Mouse (Mus musculus) forebrain, embryonic 11.5 days (tissue): ENCODE measurements around the gene D5Ertd579e. TPM values are rescaled to one million over a fixed set of nuclear protein-coding genes. Genes with fewer than 3 reads are reported as not detected.
A peak's percentile ranks its signal among the peaks of the same experiment; 100 is the strongest.

ENCODE experiments used
- ATAC-seq: fragments of 200-750 bp; cut with Nextera tagmentation; replicated peaks from 2 replicates; pipeline ENCODE4 v1.8.0; 2017; ENCODE audit warnings: moderate TSS enrichment; ENCODE audit not compliant: low FRiP score
- DNase-seq: peaks from one replicate; pipeline ENCODE4 v3.0.0-alpha.2; 2017; ENCODE audit warnings: low spot score
- H3K27ac ChIP-seq: fragments of 300-500 bp; sonication (generic); 2 replicates; pipeline ENCODE4 v1.5.1; 2014; ENCODE audit warnings: low read depth, low read length
- H3K27me3 ChIP-seq: fragments of 300-500 bp; sonication (generic); 2 replicates; pipeline ENCODE4 v1.6.1; 2014; ENCODE audit warnings: mild to moderate bottlenecking, low read length, mixed read lengths; ENCODE audit not compliant: control insufficient read depth, insufficient read depth
- H3K36me3 ChIP-seq: fragments of 300-500 bp; sonication (generic); 2 replicates; pipeline ENCODE4 v1.6.1; 2014; ENCODE audit warnings: mild to moderate bottlenecking, low read length, moderate library complexity, mixed read lengths; ENCODE audit not compliant: control insufficient read depth, insufficient read depth
- H3K4me1 ChIP-seq: fragments of 300-500 bp; sonication (generic); replicated peaks from 2 replicates; pipeline ENCODE4 v1.6.1; 2014; ENCODE audit warnings: low read length, mixed read lengths; ENCODE audit not compliant: control insufficient read depth, insufficient read depth
- H3K4me2 ChIP-seq: fragments of 300-500 bp; sonication (generic); 2 replicates; pipeline ENCODE4 v1.6.1; 2014; ENCODE audit warnings: low read depth, mild to moderate bottlenecking, low read length, moderate library complexity, mixed read lengths; ENCODE audit not compliant: severe bottlenecking
- H3K4me3 ChIP-seq: fragments of 300-500 bp; sonication (generic); 2 replicates; pipeline ENCODE4 v1.5.1; 2014; ENCODE audit warnings: low read depth, low read length
- H3K9ac ChIP-seq: fragments of 300-500 bp; sonication (generic); 2 replicates; pipeline ENCODE4 v1.6.1; 2014; ENCODE audit warnings: low read length
- H3K9me3 ChIP-seq: fragments of 300-500 bp; sonication (generic); 2 replicates; pipeline ENCODE4 v1.6.1; 2016; ENCODE audit warnings: low read length, mixed read lengths; ENCODE audit not compliant: control insufficient read depth
- WGBS: fragments of 180-500 bp; shearing (Covaris S2); extraction: QIAGEN DNeasy Blood & Tissue Kit; methylation state at CpG from one replicate; pipeline ENCODE4 v1.1.7; 2014; 5-methylcytosine and 5-hydroxymethylcytosine counted together
- polyA plus RNA-seq: library from polyadenylated mRNA; unstranded; fragments of >200 nt; fragmentation: Nextera tagmentation; extraction: Ambion mirVana; gene quantifications from 2 replicates; pipeline ENCODE4 v1.2.1, GENCODE M21; 2014

Gene D5Ertd579e
- 39.9 and 41.9 TPM in 2 replicates for polyA plus RNA-seq

DNA sequence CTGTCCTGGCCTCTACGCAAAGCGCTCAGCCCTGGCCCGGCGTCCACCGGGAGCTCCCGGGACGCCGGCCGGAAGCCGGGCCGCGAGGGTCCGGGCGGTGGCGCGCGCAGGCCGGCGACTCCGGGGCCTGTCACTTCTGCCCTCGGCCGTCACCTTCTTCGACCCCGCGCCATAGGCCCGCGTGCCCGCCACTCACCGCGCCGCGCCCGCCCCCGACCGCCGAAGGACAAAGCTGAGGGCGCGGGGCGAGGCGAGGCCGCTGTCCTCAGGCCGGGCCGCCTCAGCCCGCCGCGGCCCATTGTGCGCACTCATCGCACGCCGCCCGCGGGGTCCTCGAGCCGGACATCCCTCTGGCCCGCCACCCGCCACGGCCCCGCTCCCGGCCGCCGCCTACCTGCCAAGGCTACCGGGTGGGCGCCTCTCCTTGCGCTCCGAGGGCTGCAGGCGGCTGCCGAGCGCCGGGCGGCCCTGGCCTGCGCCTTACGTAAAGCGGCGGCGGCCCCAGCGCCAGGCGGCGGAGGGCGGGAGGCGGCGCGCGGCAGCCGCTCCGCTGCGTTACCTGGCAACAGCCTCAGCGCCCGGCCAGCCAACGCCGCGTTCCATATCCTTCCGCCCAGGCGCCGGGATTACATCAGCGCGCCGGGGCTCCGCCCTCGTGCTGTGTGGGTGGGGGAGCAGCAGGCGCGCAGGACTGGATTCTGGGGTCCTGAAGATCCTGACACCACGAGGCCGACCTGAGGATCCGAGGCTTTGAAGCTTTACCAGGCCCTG is at the start of gene D5Ertd579e:
TSS of gene D5Ertd579e (minus strand) at position 564 of the 771 bp plus-strand sequence.
- Histone ChIP-seq H3K4me3 (peak within 1 kb of the TSS; percentile 78), H3K27ac (peak within 1 kb of the TSS; percentile 88), H3K9ac (peak within 1 kb of the TSS; percentile 89), H3K9me3 (no peaks in the 10 kb centered on the region), H3K27me3 (no peaks in the 10 kb centered on the region), H3K4me2 (peak within 1 kb of the TSS; percentile 80), H3K36me3 (no peaks in the 10 kb centered on the region), H3K4me1 (peaks cover 8% of the 10 kb centered on the region)
- WGBS = under 1% methylated on average over 77 of the region's 104 CpGs
- DNase-seq (peak; percentile 96), ATAC-seq (peak; percentile 96)

DNA sequence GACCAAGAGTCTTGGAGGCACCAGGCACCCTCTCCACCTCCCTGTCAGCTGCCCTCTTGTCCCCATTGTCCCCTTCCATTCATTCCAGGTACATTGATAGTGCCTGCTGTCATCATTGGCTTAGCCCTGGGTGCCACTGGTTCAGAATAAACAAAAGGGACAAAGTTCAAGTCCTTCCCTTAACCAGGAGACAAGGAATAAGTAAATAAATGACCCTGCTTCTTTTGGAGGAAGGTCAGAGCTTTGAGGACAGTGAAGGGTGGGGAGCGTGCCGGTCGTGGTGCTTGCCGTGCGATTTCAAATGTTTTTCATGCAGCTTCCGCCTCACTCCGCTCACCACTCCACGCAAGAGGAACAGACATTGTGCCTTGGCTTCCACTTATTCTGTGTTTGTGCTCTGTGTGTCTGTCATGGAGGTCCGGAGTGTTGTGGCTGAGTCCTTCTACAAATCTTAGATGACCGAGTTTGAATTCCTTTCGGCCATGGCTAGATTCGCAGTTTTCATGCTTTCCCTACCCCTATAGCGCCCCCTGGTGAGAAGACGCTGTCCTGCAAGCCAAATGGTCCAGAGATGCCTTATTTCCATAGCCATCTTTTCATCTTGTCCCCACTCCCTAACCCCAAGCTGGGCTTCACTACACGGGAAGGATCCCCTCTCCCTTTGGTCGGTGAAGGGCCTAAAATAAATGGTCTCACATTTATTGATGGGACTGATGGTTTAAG is 46.5 kb upstream of the D5Ertd579e start:
- 45% methylated on average over 16 of the region's 16 CpGs for WGBS
- no peak overlapping the region for H3K4me2 ChIP-seq
- no peak for ATAC-seq

DNA sequence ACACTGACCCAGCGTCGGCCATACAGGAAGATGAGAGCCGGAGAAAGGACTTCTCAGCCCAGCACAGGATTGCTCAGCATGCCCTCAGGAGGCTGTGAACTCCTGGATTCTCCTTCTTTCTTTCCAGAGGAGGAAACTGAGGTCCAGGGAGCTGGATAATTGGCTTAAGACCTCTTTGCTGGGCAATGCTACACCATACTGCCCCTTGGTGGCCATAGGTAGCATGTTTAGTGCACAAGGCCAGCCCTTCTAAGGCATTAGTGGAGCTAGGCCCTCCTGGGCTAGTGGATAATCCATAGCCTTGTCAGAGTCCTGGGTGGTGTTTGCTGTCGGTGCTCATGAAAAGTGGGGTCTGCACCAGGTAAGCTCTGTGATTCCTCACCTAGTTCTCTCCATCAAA is 44.0 kb upstream of the D5Ertd579e start:
- no peaks in the 10 kb centered on the region for H3K4me1 ChIP-seq
- WGBS = 66% methylated on average over 4 of the region's 4 CpGs
- no peaks in the 10 kb centered on the region for H3K36me3 ChIP-seq
- H3K9me3 ChIP-seq = no peaks in the 10 kb centered on the region
- no peak overlapping the region for H3K4me3 ChIP-seq
- ATAC-seq (no peak), DNase-seq (no peak)
- H3K9ac ChIP-seq = no peak overlapping the region
- H3K4me2 ChIP-seq = no peak overlapping the region
- H3K27me3 ChIP-seq = no peaks in the 10 kb centered on the region
- no peak overlapping the region for H3K27ac ChIP-seq

More for the DNA sequence above, 46.5 kb upstream of the D5Ertd579e start:
- Histone ChIP-seq H3K4me3 (no peak overlapping the region), H3K27ac (no peak overlapping the region), H3K9me3 (no peaks in the 10 kb centered on the region), H3K27me3 (no peaks in the 10 kb centered on the region), H3K4me1 (peaks cover 5% of the 10 kb centered on the region; the same call in 1 of the 2 replicates), H3K9ac (no peak overlapping the region), H3K36me3 (no peaks in the 10 kb centered on the region)
- DNase-seq = peak; percentile 89

DNA sequence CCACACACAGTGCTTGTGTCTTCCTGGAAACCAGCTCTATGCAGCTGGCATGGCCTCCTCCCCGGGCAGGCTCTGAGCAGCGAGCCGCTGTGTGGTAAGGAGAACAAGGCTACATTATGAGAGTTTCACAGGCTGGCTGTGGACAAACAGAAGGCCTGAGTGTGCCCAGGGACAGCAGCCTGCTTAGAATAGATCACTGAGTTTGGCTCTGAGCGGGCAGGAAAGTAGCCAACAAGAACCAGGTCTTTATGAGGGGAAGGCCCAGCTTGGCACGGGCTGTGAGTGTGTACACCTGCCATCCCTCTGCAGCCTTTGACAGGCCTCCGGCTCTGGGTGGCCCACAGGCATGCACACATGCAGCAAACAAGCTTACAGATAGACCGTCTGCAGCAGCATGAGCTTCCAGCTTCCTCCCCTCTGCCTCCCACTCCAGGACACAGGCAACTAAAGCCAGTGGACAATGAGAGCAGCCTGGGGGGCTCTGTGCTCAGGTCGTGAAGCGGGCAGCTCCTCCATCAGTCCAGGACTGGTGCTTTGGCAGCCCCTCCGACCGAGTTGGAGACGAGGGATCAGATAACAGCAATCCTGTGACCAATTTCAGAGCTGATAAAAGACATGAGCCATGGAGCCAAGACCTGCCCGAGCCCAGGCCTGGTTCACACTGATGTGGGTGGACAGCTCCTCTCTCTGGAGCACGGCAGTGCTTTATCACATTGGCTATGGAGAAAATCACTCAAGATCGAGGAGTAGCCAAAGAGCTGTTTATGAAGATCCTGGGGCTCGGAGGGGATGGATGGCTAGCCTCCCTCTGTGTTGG is 43.2 kb upstream of the D5Ertd579e start:
- 70% methylated on average over 16 of the region's 16 CpGs for WGBS
- no peaks in the 10 kb centered on the region for H3K9me3 ChIP-seq
- no peaks in the 10 kb centered on the region for H3K27me3 ChIP-seq
- no peak overlapping the region for H3K9ac ChIP-seq
- H3K36me3 ChIP-seq = no peaks in the 10 kb centered on the region
- no peaks in the 10 kb centered on the region for H3K4me1 ChIP-seq
- DNase-seq = no peak
- no peak overlapping the region for H3K4me3 ChIP-seq
- no peak for ATAC-seq
- H3K4me2 ChIP-seq = no peak overlapping the region
- no peak overlapping the region for H3K27ac ChIP-seq

DNA sequence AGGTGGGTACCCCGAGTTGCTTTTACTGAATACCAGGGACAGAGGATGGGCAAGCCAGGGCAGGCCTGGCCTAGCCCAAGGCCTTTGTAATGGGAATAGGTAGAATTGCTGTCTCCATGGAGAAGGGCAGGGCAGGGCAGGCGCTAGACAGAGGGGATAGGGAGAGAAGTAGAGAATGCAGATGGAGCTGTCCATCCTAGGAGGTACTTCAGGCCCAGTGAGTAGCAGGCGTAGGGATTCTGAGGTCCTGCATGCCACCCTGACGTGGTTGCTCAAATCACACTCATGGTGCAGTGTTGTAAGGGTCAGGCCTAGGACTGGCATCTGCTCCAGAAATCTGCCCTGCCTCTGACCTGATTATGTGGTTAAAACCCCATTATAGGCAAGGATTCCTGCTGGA is 41.9 kb upstream of the D5Ertd579e start:
- Histone ChIP-seq H3K4me3 (no peak overlapping the region), H3K36me3 (no peaks in the 10 kb centered on the region), H3K9me3 (no peaks in the 10 kb centered on the region), H3K27me3 (no peaks in the 10 kb centered on the region), H3K9ac (no peak overlapping the region), H3K4me1 (no peaks in the 10 kb centered on the region), H3K27ac (no peak overlapping the region), H3K4me2 (no peak overlapping the region)
- WGBS = 66% methylated on average over 4 of the region's 4 CpGs
- ATAC-seq (no peak), DNase-seq (no peak)

DNA sequence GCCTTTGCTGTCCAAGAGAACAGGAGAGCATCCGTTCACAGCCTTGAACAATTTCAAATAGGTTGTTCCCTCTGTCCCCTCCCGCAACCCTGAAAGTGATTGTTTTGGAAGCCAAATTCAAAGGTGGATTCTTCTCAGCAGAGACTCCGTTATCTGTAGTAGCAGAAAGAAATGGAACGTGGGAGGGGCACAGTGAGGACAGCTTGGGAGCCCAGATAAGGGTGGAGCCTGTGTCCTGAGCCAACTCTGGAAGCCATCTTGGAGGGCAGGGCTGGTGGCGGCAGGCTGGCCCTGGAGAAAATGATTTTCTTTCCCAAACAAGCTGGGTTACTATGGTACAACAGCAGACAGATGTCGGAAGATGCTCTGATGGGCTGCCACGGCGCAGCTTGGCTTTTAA is 40.2 kb upstream of the D5Ertd579e start:
- no peak for ATAC-seq

DNA sequence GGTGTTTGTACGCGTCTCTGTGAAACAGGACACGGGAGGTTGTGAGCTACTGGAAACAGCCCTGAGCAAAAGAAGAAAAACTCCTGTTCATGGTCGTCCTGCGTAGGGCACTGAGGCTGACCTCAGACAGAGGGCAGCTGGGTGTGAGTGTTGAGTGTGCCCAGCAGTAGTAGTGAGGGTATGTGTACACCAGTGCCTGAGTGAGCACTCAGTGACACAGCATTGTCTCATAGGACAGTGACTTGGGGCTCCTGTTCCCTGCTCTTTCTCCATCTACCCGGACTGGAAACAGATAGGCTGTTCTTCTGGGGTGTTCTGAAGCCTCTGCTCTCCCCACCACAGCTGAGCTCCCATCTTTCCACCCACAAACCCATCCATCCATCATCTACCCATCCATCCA is 39.3 kb upstream of the D5Ertd579e start:
- Histone ChIP-seq H3K9ac (no peak overlapping the region), H3K4me3 (no peak overlapping the region), H3K4me1 (no peaks in the 10 kb centered on the region), H3K36me3 (no peaks in the 10 kb centered on the region), H3K27ac (no peak overlapping the region), H3K9me3 (no peaks in the 10 kb centered on the region), H3K27me3 (no peaks in the 10 kb centered on the region), H3K4me2 (no peak overlapping the region)
- WGBS = 85% methylated on average over 6 of the region's 6 CpGs
- ATAC-seq = no peak
- no peak for DNase-seq

More for the DNA sequence above, 40.2 kb upstream of the D5Ertd579e start:
- Histone ChIP-seq H3K36me3 (no peaks in the 10 kb centered on the region), H3K9me3 (no peaks in the 10 kb centered on the region), H3K9ac (no peak overlapping the region), H3K27ac (no peak overlapping the region), H3K4me3 (no peak overlapping the region), H3K4me1 (no peaks in the 10 kb centered on the region), H3K4me2 (no peak overlapping the region), H3K27me3 (no peaks in the 10 kb centered on the region)
- WGBS = 84% methylated on average over 8 of the region's 8 CpGs
- DNase-seq = no peak

DNA sequence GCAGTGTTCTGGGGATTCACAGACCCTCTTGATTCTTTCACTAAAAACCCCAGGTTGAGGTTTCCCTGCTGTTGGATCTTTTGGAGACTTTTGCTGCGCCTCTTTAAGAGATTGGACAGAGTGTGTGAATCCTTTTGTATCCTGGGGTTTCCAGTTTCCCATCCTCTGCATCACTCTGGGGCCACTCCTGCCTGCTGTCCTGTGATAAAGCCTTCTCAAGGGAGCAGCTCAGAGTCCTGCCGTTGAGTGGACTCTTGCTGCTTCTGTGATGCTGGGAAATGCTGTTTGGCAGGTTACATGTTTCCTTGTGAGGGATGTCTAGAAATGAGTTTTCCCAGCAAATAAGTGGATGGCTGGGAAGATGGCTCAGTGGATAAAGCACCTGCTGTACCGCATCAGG is 37.6 kb upstream of the D5Ertd579e start:
- Histone ChIP-seq H3K9ac (no peak overlapping the region), H3K27ac (no peak overlapping the region), H3K4me2 (no peak overlapping the region), H3K4me3 (no peak overlapping the region), H3K36me3 (no peaks in the 10 kb centered on the region), H3K4me1 (no peaks in the 10 kb centered on the region), H3K9me3 (no peaks in the 10 kb centered on the region), H3K27me3 (no peaks in the 10 kb centered on the region)
- ATAC-seq = no peak
- 81% methylated on average over 3 of the region's 3 CpGs for WGBS
- DNase-seq = peak; percentile 41
